Mouse (Mus musculus) G1E (cell line): ENCODE data around the gene Abca14.

ENCODE experiments used
- CTCF ChIP-seq: IDR thresholded peaks from 2 replicates; pipeline ENCODE4 v1.5.1; 2012; ENCODE audit warnings: low read depth, low read length, inconsistent platforms, mixed read lengths
- GATA2 ChIP-seq: IDR thresholded peaks from 2 replicates; pipeline ENCODE4 v1.6.1; 2012; ENCODE audit warnings: low read depth, low read length, inconsistent platforms, borderline replicate concordance
- TAL1 ChIP-seq: conservative IDR thresholded peaks from 2 replicates; pipeline ENCODE4 v1.6.1; 2012; ENCODE audit warnings: low read depth, low read length, inconsistent platforms, mixed read lengths

DNA sequence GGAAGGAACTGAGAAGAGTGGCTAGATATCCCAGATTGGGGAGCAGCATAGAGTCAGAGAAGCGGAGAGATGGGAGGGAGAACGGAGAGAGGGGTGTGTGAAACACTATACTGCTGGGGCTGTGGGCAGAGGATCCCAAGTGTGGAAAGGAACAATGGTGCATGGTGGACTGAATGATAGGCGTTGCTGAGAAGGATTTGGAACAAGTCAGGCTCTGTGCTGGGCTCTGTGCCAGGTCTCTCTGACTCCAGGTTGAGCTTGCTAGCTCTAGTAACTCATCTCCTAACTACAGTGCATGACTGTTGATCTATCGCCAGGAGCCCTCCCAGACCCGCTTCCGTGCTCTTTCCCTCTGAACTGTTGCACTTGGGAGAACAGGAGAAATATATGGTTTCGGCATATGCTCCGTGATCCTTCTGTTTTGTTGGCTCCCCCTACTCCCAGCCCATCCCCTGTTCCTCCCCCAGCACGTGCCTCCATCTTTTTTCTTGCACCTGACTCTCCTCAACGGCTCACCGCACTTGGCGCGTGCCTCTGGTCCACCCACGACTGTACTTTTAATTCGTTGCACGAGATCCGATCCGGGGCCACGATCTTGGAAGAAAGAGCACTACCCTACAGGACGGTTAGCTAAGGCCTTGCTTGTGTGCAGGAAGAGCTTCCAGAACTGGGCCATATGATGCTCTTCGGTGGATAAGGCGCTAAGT is 124.5 kb downstream of the Abca14 start, which contains the start of gene Abca15:
- TF ChIP-seq CTCF, result no peak
- TF ChIP-seq TAL1, result no peak
- TF ChIP-seq GATA2, result no peak
